Mouse (Mus musculus): ENCODE measurements around the gene Neurod6. TPM values are rescaled to one million over a fixed set of nuclear protein-coding genes. Genes with fewer than 3 reads are reported as not detected.

The Neurod6 gene
- polyA plus RNA-seq, 1 experiment from 2014 or later = 0.06 TPM

DNA sequence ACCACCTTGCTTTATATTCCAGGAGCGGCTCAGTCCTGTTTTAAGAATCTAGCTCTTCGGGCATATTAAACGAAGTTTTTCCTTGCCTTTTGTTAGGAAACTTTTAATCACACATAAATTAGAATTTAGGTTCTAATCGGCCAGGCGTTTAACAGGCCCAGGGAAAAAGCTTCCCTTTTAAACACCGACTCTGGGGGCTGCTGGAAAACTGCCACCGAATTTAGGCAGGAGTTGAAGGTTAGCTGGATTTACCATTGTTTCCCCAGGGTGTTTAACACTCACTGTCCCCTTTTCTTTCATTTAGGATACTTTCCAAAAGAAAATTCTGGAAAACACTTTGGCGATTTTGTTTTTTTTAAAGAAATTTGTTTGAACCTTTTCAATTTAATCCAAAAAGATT is 3.7 kb downstream of the Neurod6 start:
- no peak for ATAC-seq (ENCODE audit: insufficient read depth)
- Histone ChIP-seq H3K4me2 (no peak overlapping the region), H3K27me3 (peaks cover 26% of the 10 kb centered on the region), H3K4me3 (replicated peaks) (no peak overlapping the region), H3K27ac (replicated peaks) (no peak overlapping the region), H3K9ac (no peak overlapping the region), H3K36me3 (replicated peaks) (no peaks in the 10 kb centered on the region), H3K4me1 (replicated peaks) (no peaks in the 10 kb centered on the region), H3K9me3 (replicated peaks) (no peaks in the 10 kb centered on the region)
- WGBS (ENCODE audit: insufficient replicate concordance) = 22% methylated on average over 8 of the region's 8 CpGs

GRCm38 (mm10) chr6:55676663-55677311 is 4.3 kb downstream of the Neurod6 start:
- no peak overlapping the region for H3K27ac ChIP-seq (replicated peaks)
- H3K4me2 ChIP-seq = no peak overlapping the region
- H3K36me3 ChIP-seq (replicated peaks) = no peaks in the 10 kb centered on the region
- ATAC-seq (ENCODE audit: insufficient read depth) = no peak
- WGBS (ENCODE audit: insufficient replicate concordance) = 7% methylated on average over 27 of the region's 27 CpGs
- H3K9ac ChIP-seq = no peak overlapping the region
- no peak overlapping the region for H3K4me3 ChIP-seq (replicated peaks)
- peaks cover 26% of the 10 kb centered on the region for H3K27me3 ChIP-seq
- H3K9me3 ChIP-seq (replicated peaks) = no peaks in the 10 kb centered on the region
- no peaks in the 10 kb centered on the region for H3K4me1 ChIP-seq (replicated peaks)

DNA sequence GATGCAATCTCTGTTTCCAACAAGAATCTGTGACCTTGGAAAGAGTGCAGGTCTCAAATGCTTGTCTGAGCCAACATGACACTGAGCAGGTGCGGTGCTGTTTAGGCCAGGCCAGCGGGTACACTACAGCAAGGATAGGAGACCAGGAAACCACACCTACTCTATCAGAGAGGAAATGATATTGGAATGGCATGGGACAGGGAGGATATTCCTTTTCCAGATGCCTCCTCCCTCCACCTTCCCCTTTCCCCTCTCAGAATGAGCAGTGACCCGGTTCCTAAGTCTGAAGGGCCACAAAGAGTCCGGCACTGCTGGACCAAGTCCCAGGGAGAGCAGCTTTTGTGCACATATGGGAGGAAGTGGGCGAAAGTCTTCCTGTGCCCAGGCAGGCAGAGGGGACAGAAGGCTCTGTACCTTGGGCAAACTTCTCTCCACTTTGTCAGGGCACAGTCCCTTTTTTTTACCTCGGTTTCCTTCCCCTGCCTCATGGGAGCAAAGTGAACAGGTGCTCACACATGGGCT is 4.9 kb downstream of the Neurod6 start:
- no peaks in the 10 kb centered on the region for H3K4me1 ChIP-seq (replicated peaks)
- H3K9me3 ChIP-seq (replicated peaks) = no peaks in the 10 kb centered on the region
- H3K9ac ChIP-seq = no peak overlapping the region
- H3K4me2 ChIP-seq = no peak overlapping the region
- no peaks in the 10 kb centered on the region for H3K36me3 ChIP-seq (replicated peaks)
- no peak overlapping the region for H3K4me3 ChIP-seq (replicated peaks)
- H3K27ac ChIP-seq (replicated peaks) = no peak overlapping the region
- 49% methylated on average over 6 of the region's 6 CpGs for WGBS (ENCODE audit: insufficient replicate concordance)
- ATAC-seq (ENCODE audit: insufficient read depth) = no peak
- peaks cover 26% of the 10 kb centered on the region for H3K27me3 ChIP-seq

- Histone ChIP-seq H3K4me1 (replicated peaks) (no peaks in the 10 kb centered on the region), H3K27me3 (no peaks in the 10 kb centered on the region), H3K9me3 (replicated peaks) (no peaks in the 10 kb centered on the region), H3K4me2 (no peak overlapping the region), H3K4me3 (replicated peaks) (no peak overlapping the region), H3K36me3 (replicated peaks) (no peaks in the 10 kb centered on the region), H3K27ac (replicated peaks) (no peak overlapping the region), H3K9ac (no peak overlapping the region)
- 58% methylated on average over 3 of the region's 3 CpGs for WGBS (ENCODE audit: insufficient replicate concordance)
- no peak for ATAC-seq (ENCODE audit: insufficient read depth)
Observed at GRCm38 (mm10) chr6:55667801-55668200, 13.3 kb downstream of the Neurod6 start.

DNA sequence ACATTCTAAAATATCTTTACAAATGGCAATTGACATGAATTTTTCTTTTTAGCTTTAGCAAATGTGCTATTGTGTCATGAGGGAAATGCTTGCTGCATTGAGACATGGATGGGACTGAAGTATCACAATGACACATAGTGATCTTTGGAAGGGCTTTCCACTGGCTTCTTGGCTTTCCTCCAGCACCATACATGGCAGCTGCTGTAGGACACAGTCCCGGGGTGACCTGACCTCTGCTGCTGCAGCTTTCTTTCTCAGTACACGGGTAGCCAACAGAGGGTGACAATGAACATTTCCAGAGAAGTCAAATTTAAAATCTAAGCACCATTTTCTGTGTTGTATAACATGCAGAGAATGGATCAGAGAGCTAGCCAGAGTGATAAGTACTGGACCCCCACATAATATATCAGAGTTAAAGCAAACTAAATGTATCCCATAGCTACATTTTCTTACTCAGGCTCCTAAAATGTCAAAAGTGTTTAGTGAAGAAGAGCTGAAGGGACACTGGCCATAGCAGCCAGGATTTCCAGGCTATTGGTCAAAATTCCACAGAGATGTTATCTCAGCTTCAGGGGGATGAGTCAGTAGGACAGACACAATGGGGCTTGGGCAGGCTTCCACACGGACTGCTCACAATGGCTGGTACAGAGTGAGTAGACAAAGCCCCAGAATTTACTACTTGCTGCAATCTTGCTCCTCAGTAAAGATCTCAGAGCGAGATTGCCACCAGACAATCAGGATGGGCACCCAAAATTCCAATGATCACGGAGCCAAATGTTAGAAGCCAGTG is 19.7 kb downstream of the Neurod6 start:
- Histone ChIP-seq H3K27me3 (no peaks in the 10 kb centered on the region), H3K9ac (no peak overlapping the region), H3K9me3 (replicated peaks) (no peaks in the 10 kb centered on the region), H3K4me2 (no peak overlapping the region), H3K4me3 (replicated peaks) (no peak overlapping the region), H3K27ac (replicated peaks) (no peak overlapping the region), H3K36me3 (replicated peaks) (no peaks in the 10 kb centered on the region), H3K4me1 (replicated peaks) (no peaks in the 10 kb centered on the region)
- WGBS (ENCODE audit: insufficient replicate concordance) = 36% methylated on average over 5 of the region's 5 CpGs
- ATAC-seq (ENCODE audit: insufficient read depth) = no peak

DNA sequence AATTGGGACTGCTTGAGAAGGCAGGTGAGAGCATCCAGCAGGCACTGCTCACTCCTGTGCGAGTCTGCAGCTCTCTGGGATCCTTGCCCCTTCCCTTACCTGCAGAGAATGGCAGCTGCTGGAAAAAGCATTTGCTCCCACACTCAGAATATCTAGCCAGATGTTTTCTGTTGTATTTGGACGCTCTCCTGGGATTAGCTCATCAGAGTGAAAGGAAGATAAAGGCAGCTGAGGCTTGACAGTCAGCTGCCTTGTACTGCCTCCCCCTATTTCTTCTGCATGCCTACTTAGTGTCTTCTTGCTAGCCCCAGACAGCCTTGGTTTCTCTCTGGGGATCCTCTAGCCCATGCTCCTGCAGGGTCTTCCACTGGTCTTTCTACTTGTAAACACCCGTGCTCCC is 31.1 kb downstream of the Neurod6 start:
- no peak for ATAC-seq (ENCODE audit: insufficient read depth)
- H3K4me3 ChIP-seq (replicated peaks) = no peak overlapping the region
- H3K9me3 ChIP-seq (replicated peaks) = no peaks in the 10 kb centered on the region
- H3K4me2 ChIP-seq = no peak overlapping the region
- H3K27ac ChIP-seq (replicated peaks) = no peak overlapping the region
- 29% methylated on average over 3 of the region's 3 CpGs for WGBS (ENCODE audit: insufficient replicate concordance)
- no peak overlapping the region for H3K9ac ChIP-seq
- H3K36me3 ChIP-seq (replicated peaks) = no peaks in the 10 kb centered on the region
- H3K4me1 ChIP-seq (replicated peaks) = no peaks in the 10 kb centered on the region
- no peaks in the 10 kb centered on the region for H3K27me3 ChIP-seq

- H3K27ac ChIP-seq (replicated peaks) = no peak overlapping the region
- no peak overlapping the region for H3K4me2 ChIP-seq
- no peaks in the 10 kb centered on the region for H3K27me3 ChIP-seq
- no peak overlapping the region for H3K9ac ChIP-seq
- H3K4me3 ChIP-seq (replicated peaks) = no peak overlapping the region
- no peaks in the 10 kb centered on the region for H3K9me3 ChIP-seq (replicated peaks)
- H3K4me1 ChIP-seq (replicated peaks) = no peaks in the 10 kb centered on the region
- WGBS (ENCODE audit: insufficient replicate concordance) = 61% methylated on average over 8 of the region's 8 CpGs
- H3K36me3 ChIP-seq (replicated peaks) = no peaks in the 10 kb centered on the region
- ATAC-seq (ENCODE audit: insufficient read depth) = no peak
Observed at GRCm38 (mm10) chr6:55649581-55649980, 31.5 kb downstream of the Neurod6 start.

- H3K9me3 ChIP-seq (replicated peaks) = no peaks in the 10 kb centered on the region
- ATAC-seq (ENCODE audit: insufficient read depth) = no peak
- 65% methylated on average over 3 of the region's 3 CpGs for WGBS (ENCODE audit: insufficient replicate concordance)
Observed at GRCm38 (mm10) chr6:55648886-55649285, 32.2 kb downstream of the Neurod6 start.

GRCm38 (mm10) chr6:55647771-55648280 is 33.2 kb downstream of the Neurod6 start:
- H3K27ac ChIP-seq (replicated peaks) = no peak overlapping the region
- H3K9ac ChIP-seq = no peak overlapping the region
- no peaks in the 10 kb centered on the region for H3K9me3 ChIP-seq (replicated peaks)
- H3K36me3 ChIP-seq (replicated peaks) = no peaks in the 10 kb centered on the region
- 67% methylated on average over 8 of the region's 8 CpGs for WGBS (ENCODE audit: insufficient replicate concordance)
- ATAC-seq (ENCODE audit: insufficient read depth) = no peak
- H3K4me2 ChIP-seq = no peak overlapping the region
- H3K4me3 ChIP-seq (replicated peaks) = no peak overlapping the region
- H3K27me3 ChIP-seq = no peaks in the 10 kb centered on the region
- no peaks in the 10 kb centered on the region for H3K4me1 ChIP-seq (replicated peaks)

More at GRCm38 (mm10) chr6:55648886-55649285, 32.2 kb downstream of the Neurod6 start:
- H3K9ac ChIP-seq = no peak overlapping the region
- H3K4me2 ChIP-seq = no peak overlapping the region
- no peaks in the 10 kb centered on the region for H3K27me3 ChIP-seq
- H3K27ac ChIP-seq (replicated peaks) = no peak overlapping the region
- H3K4me1 ChIP-seq (replicated peaks) = no peaks in the 10 kb centered on the region
- H3K36me3 ChIP-seq (replicated peaks) = no peaks in the 10 kb centered on the region
- no peak overlapping the region for H3K4me3 ChIP-seq (replicated peaks)

DNA sequence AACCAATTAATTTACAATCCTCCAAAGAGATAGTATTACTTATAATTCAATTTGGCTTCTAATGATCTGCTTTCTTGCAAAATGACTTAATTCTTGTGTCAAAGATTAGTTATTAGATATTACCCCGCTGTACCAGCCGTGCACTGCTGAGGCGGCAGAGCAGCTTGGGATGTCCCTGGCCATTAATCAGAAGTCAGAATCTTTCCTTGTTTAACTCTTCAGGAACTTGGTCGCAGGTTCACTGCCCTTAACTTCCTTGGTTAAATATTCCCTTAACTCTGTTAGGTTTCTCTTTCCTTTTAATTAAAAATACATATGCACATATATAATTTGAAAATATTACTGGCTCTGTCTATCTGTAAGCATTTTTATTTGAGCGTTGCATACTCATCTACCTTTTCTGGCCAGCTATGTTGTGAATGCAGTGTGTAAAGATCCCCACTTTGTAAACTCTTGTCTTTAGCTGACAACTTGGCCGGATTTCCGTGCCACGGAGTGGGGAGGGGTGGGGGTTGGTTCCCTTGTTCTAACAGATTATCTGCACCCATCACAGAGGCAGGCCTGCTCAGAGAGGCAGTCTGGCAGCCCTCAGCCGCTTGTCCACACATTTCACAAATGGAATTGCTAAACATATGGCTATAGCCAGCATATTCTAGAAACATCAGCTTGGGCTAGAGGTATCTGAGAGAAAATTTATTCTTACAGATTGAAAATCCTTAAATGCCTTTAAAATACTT is 34.1 kb downstream of the Neurod6 start:
- Histone ChIP-seq H3K4me2 (no peak overlapping the region), H3K27me3 (no peaks in the 10 kb centered on the region), H3K4me3 (replicated peaks) (no peak overlapping the region), H3K36me3 (replicated peaks) (no peaks in the 10 kb centered on the region), H3K4me1 (replicated peaks) (no peaks in the 10 kb centered on the region), H3K27ac (replicated peaks) (no peak overlapping the region), H3K9me3 (replicated peaks) (no peaks in the 10 kb centered on the region), H3K9ac (no peak overlapping the region)
- ATAC-seq (ENCODE audit: insufficient read depth) = no peak
- 36% methylated on average over 9 of the region's 9 CpGs for WGBS (ENCODE audit: insufficient replicate concordance)
